Mouse (Mus musculus) lung, embryonic 15.5 days (tissue): ENCODE data around the gene Ackr4. TPM values are rescaled to one million over a fixed set of nuclear protein-coding genes. Genes with fewer than 3 reads are reported as not detected.

ENCODE experiments used
- ATAC-seq: fragments of 200-750 bp; cut with Nextera tagmentation; 2 replicates; pipeline ENCODE4 v1.8.0; 2017; ENCODE audit warnings: moderate number of reproducible peaks, borderline replicate concordance; ENCODE audit not compliant: low FRiP score, low TSS enrichment; ENCODE audit errors: extremely low read depth
- H3K27ac ChIP-seq: fragments of 300-500 bp; sonication (generic); 2 replicates; pipeline ENCODE4 v1.5.1; 2015; ENCODE audit warnings: moderate library complexity, mild to moderate bottlenecking, inconsistent platforms
- H3K27me3 ChIP-seq: fragments of 300-500 bp; sonication (generic); 2 replicates; pipeline ENCODE4 v1.6.1; 2015; ENCODE audit warnings: inconsistent platforms
- H3K36me3 ChIP-seq: fragments of 300-500 bp; sonication (generic); 2 replicates; pipeline ENCODE4 v1.6.1; 2015; ENCODE audit warnings: inconsistent platforms
- H3K4me1 ChIP-seq: fragments of 300-500 bp; sonication (generic); 2 replicates; pipeline ENCODE4 v1.6.1; 2015; ENCODE audit warnings: inconsistent platforms
- H3K4me2 ChIP-seq: fragments of 300-500 bp; sonication (generic); 2 replicates; pipeline ENCODE4 v1.6.1; 2015; ENCODE audit warnings: inconsistent platforms, mild to moderate bottlenecking, moderate library complexity
- H3K4me3 ChIP-seq: fragments of 300-500 bp; sonication (generic); 2 replicates; pipeline ENCODE4 v1.5.1; 2015; ENCODE audit warnings: mild to moderate bottlenecking, inconsistent platforms
- H3K9ac ChIP-seq: fragments of 300-500 bp; sonication (generic); 2 replicates; pipeline ENCODE4 v1.6.1; 2015; ENCODE audit warnings: inconsistent platforms
- H3K9me3 ChIP-seq: fragments of 300-500 bp; sonication (generic); 2 replicates; pipeline ENCODE4 v1.6.1; 2016; ENCODE audit warnings: inconsistent platforms
- WGBS: fragments of 180-500 bp; shearing (Covaris S2); methylation state at CpG from one replicate; pipeline ENCODE4 v1.1.7; 2015; 5-methylcytosine and 5-hydroxymethylcytosine counted together
- polyA plus RNA-seq: library from polyadenylated mRNA; unstranded; fragments of >200 nt; fragmentation: Nextera tagmentation; extraction: Ambion mirVana; gene quantifications from 2 replicates; pipeline ENCODE4 v1.2.1, GENCODE M21; 2015

Gene Ackr4
- 0.92 and 1.5 TPM in 2 replicates for polyA plus RNA-seq

GRCm38 (mm10) chr9:104126833-104127232 is at the start of gene Ackr4:
TSS of gene Ackr4 (minus strand) at chr9:104126933.
- Histone ChIP-seq H3K36me3 (no peaks in the 10 kb centered on the region), H3K4me3 (no peak within 1 kb of the TSS), H3K9ac (no peak within 1 kb of the TSS), H3K27me3 (no peaks in the 10 kb centered on the region), H3K27ac (no peak within 1 kb of the TSS), H3K9me3 (no peaks in the 10 kb centered on the region), H3K4me1 (no peaks in the 10 kb centered on the region), H3K4me2 (no peak within 1 kb of the TSS)
- WGBS: 81% methylated on average over 3 of the region's 3 CpGs
- ATAC-seq: no peak

GRCm38 (mm10) chr9:104172342-104172741 is 45.6 kb upstream of the Ackr4 start:
- no peak overlapping the region for H3K9ac ChIP-seq
- H3K36me3 ChIP-seq: peaks cover 72% of the 10 kb centered on the region
- WGBS: 72% methylated on average over 6 of the region's 6 CpGs
- no peak for ATAC-seq
- H3K4me2 ChIP-seq: no peak overlapping the region
- H3K27me3 ChIP-seq: no peaks in the 10 kb centered on the region
- H3K4me3 ChIP-seq: no peak overlapping the region
- no peak overlapping the region for H3K27ac ChIP-seq
- H3K9me3 ChIP-seq: no peaks in the 10 kb centered on the region
- H3K4me1 ChIP-seq: no peaks in the 10 kb centered on the region

GRCm38 (mm10) chr9:104171651-104172050 is 44.9 kb upstream of the Ackr4 start:
- no peak overlapping the region for H3K4me2 ChIP-seq

GRCm38 (mm10) chr9:104169986-104170385 is 43.3 kb upstream of the Ackr4 start:
- no peak for ATAC-seq
- WGBS: 89% methylated on average over 10 of the region's 10 CpGs
- H3K36me3 ChIP-seq: peaks cover 72% of the 10 kb centered on the region
- H3K4me3 ChIP-seq: no peak overlapping the region
- no peaks in the 10 kb centered on the region for H3K27me3 ChIP-seq
- no peaks in the 10 kb centered on the region for H3K9me3 ChIP-seq
- no peak overlapping the region for H3K9ac ChIP-seq
- H3K4me2 ChIP-seq: no peak overlapping the region
- H3K27ac ChIP-seq: no peak overlapping the region
- no peaks in the 10 kb centered on the region for H3K4me1 ChIP-seq

More at GRCm38 (mm10) chr9:104171651-104172050, 44.9 kb upstream of the Ackr4 start:
- Histone ChIP-seq H3K27ac (no peak overlapping the region), H3K9ac (no peak overlapping the region), H3K4me1 (no peaks in the 10 kb centered on the region), H3K4me3 (no peak overlapping the region), H3K9me3 (no peaks in the 10 kb centered on the region), H3K27me3 (no peaks in the 10 kb centered on the region), H3K36me3 (peaks cover 73% of the 10 kb centered on the region)
- ATAC-seq: no peak
- 73% methylated on average over 6 of the region's 6 CpGs for WGBS

GRCm38 (mm10) chr9:104165926-104166325 is 39.2 kb upstream of the Ackr4 start:
- H3K4me2 ChIP-seq: no peak overlapping the region
- no peak for ATAC-seq
- H3K4me1 ChIP-seq: no peaks in the 10 kb centered on the region
- no peak overlapping the region for H3K4me3 ChIP-seq
- no peaks in the 10 kb centered on the region for H3K9me3 ChIP-seq
- 90% methylated on average over 5 of the region's 5 CpGs for WGBS
- peaks cover 78% of the 10 kb centered on the region for H3K36me3 ChIP-seq
- H3K27ac ChIP-seq: no peak overlapping the region
- no peak overlapping the region for H3K9ac ChIP-seq
- no peaks in the 10 kb centered on the region for H3K27me3 ChIP-seq

GRCm38 (mm10) chr9:104164194-104164593 is 37.5 kb upstream of the Ackr4 start:
- peaks cover 81% of the 10 kb centered on the region for H3K36me3 ChIP-seq

GRCm38 (mm10) chr9:104161117-104161516 is 34.4 kb upstream of the Ackr4 start:
- Histone ChIP-seq H3K9me3 (no peaks in the 10 kb centered on the region), H3K27ac (no peak overlapping the region), H3K4me1 (no peaks in the 10 kb centered on the region), H3K36me3 (peaks cover 90% of the 10 kb centered on the region), H3K4me3 (no peak overlapping the region), H3K4me2 (no peak overlapping the region), H3K27me3 (no peaks in the 10 kb centered on the region), H3K9ac (no peak overlapping the region)
- no peak for ATAC-seq
- 74% methylated on average over 7 of the region's 7 CpGs for WGBS

More at GRCm38 (mm10) chr9:104164194-104164593, 37.5 kb upstream of the Ackr4 start:
- Histone ChIP-seq H3K4me3 (no peak overlapping the region), H3K9ac (no peak overlapping the region), H3K4me2 (no peak overlapping the region), H3K27ac (no peak overlapping the region), H3K9me3 (no peaks in the 10 kb centered on the region), H3K4me1 (no peaks in the 10 kb centered on the region), H3K27me3 (no peaks in the 10 kb centered on the region)
- no peak for ATAC-seq
- 85% methylated on average over 5 of the region's 5 CpGs for WGBS

GRCm38 (mm10) chr9:104157291-104157690 is 30.6 kb upstream of the Ackr4 start:
- Histone ChIP-seq H3K9ac (no peak overlapping the region), H3K27ac (no peak overlapping the region), H3K9me3 (no peaks in the 10 kb centered on the region), H3K4me1 (no peaks in the 10 kb centered on the region), H3K36me3 (peaks cover 93% of the 10 kb centered on the region), H3K4me3 (no peak overlapping the region), H3K4me2 (no peak overlapping the region), H3K27me3 (no peaks in the 10 kb centered on the region)
- 94% methylated on average over 7 of the region's 7 CpGs for WGBS
- ATAC-seq: no peak

- no peak for ATAC-seq
- Histone ChIP-seq H3K4me2 (no peak overlapping the region), H3K27me3 (no peaks in the 10 kb centered on the region), H3K27ac (no peak overlapping the region), H3K36me3 (peaks cover 92% of the 10 kb centered on the region), H3K9me3 (no peaks in the 10 kb centered on the region), H3K4me3 (no peak overlapping the region), H3K9ac (no peak overlapping the region), H3K4me1 (no peaks in the 10 kb centered on the region)
- WGBS: 94% methylated on average over 8 of the region's 8 CpGs
These were observed 29.8 kb upstream of the Ackr4 start for GRCm38 (mm10) chr9:104156506-104156905.

- Histone ChIP-seq H3K4me1 (no peaks in the 10 kb centered on the region), H3K27me3 (no peaks in the 10 kb centered on the region), H3K4me3 (no peak overlapping the region), H3K4me2 (no peak overlapping the region), H3K9me3 (no peaks in the 10 kb centered on the region), H3K27ac (no peak overlapping the region), H3K36me3 (peaks cover 91% of the 10 kb centered on the region), H3K9ac (no peak overlapping the region)
- 91% methylated on average over 14 of the region's 14 CpGs for WGBS
- 0 out of 2 replicates have a peak, but pooled peaks have one; percentile 14 for ATAC-seq
These were observed 28.5 kb upstream of the Ackr4 start for GRCm38 (mm10) chr9:104155100-104155715.

- 92% methylated on average over 7 of the region's 7 CpGs for WGBS
- no peaks in the 10 kb centered on the region for H3K27me3 ChIP-seq
- H3K9me3 ChIP-seq: no peaks in the 10 kb centered on the region
- peaks cover 64% of the 10 kb centered on the region for H3K36me3 ChIP-seq
- H3K4me2 ChIP-seq: no peak overlapping the region
- H3K9ac ChIP-seq: no peak overlapping the region
- H3K4me1 ChIP-seq: no peaks in the 10 kb centered on the region
- ATAC-seq: no peak
- no peak overlapping the region for H3K4me3 ChIP-seq
- H3K27ac ChIP-seq: no peak overlapping the region
These were observed 25.4 kb upstream of the Ackr4 start for GRCm38 (mm10) chr9:104152121-104152520.

- ATAC-seq: no peak
- Histone ChIP-seq H3K9me3 (no peaks in the 10 kb centered on the region), H3K4me2 (no peak overlapping the region), H3K9ac (no peak overlapping the region), H3K4me1 (no peaks in the 10 kb centered on the region), H3K36me3 (peaks cover 35% of the 10 kb centered on the region), H3K27ac (no peak overlapping the region), H3K27me3 (no peaks in the 10 kb centered on the region), H3K4me3 (no peak overlapping the region)
- WGBS: 86% methylated on average over 7 of the region's 7 CpGs
These were observed 22.2 kb upstream of the Ackr4 start for GRCm38 (mm10) chr9:104148969-104149368.
